Mouse (Mus musculus) R1 (cell line): ENCODE measurements at regions not wholly inside any gene's neighbourhood (a gene's known extent, or its start where the extent isn't known, plus 50 kb on each side); places are given as distances from the start of the nearest gene placed in this dataset.

Experiments used
- DNase-seq: peaks from one replicate; pipeline ENCODE4 v3.0.0-alpha.2; 2018; ENCODE audit warnings: low read depth, low spot score

- DNase-seq = peak; percentile 81
These were observed 239.4 kb upstream of the Marcks start for GRCm38 (mm10) chr10:37378002-37378702.

- no peak for DNase-seq
These were observed 238.7 kb upstream of the Marcks start for GRCm38 (mm10) chr10:37377258-37378001.

GRCm38 (mm10) chr10:37376172-37376571, 237.5 kb upstream of the Marcks start:
- DNase-seq = no peak

DNA sequence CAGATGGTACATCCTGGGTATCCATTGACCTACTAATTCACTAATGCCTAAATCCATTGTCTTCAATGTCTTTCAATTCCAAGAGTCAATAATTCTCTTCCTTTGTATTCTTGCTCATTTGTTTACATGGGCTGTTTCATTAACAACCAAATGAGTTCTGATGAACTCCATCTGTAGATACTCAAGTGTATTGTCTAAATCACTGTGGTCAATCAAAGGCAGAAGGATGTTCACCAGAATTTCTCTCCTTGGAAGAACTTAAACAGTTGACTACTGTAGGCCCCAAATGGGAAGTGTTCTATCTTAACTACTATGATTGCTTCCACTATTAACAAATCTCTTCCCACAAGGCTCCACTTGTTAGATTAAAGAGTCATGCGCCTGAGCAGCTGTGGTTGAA, 236.9 kb upstream of the Marcks start:
- DNase-seq = no peak

GRCm38 (mm10) chr10:37368997-37369679, 230.4 kb upstream of the Marcks start:
- DNase-seq = no peak

- DNase-seq = no peak
These were observed 229.1 kb upstream of the Marcks start for GRCm38 (mm10) chr10:37367796-37368195.

DNA sequence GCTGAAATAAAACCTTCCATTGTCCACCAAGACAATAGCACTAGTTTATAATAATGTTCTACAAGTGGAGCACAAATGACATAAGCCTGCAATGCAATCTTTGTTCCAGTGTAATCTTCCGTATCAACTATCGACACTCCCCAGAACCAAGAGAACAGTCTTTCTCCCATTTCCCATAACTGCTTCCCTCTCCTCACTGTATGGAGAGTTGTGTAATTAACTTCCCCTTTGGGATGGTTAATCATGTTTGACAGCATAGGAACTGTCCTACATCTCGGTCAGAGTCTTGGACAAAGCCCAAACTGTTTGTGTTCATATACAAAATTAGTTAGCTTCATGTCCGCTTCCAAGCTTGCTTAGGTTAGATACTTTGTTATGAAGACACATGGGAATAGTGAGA, 225.8 kb upstream of the Marcks start:
- no peak for DNase-seq

- no peak for DNase-seq
These were observed 222.3 kb upstream of the Marcks start for GRCm38 (mm10) chr10:37360985-37361384.

DNA sequence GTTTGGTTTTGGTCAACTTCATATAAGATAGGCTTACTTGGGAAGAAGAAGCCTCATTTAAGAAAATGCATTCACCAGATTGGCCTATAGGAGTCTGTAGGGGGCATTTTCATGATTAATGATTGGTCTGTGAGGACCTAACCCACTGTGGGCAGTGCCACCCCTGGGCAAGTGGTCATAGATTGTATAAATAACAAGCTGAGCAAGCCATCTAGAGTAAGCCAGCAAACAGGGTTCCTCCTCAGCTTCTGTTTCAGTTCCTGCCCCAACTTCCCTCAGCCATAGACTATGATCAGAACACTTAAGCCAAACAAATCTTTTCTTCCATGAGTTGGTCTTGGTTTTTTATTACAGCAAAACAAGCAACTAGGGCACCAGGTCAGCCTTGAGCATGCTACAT, 220.2 kb upstream of the Marcks start:
- DNase-seq = no peak

- DNase-seq = no peak
These were observed 219.6 kb upstream of the Marcks start for GRCm38 (mm10) chr10:37358334-37358733.

DNA sequence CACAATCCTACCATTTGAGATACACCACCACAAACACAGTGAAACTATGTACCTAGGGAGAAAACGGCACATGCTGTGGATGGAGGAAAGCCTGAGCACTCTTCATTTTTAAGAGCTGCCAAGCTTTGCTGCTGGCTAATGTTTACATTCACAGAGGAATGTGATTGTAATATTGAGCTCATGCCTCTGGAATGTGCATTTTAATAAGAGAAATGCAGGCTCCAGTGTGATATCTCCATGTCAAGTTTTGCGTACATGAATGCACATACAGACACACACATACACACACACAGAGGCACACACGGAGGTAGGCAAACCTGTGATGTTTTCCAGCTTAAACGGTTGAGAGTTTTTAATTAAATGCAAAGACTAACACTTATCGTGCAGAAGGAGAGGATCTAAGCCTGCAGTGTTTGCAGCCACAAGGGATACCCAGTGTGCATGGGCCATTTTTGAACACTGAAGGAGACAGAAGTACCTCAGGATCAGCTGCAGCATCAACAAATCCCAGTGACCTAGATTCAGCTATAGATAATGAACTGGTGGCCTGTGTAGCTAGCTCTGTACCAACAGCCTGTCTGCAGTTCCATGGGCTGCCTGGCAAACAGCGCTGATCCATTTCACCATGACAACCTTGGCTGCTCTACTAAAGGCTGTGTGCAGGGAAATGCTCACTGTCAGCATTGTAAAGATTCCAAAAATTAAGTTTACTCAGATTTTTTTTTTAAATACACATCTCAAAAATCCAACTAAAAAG, 218.8 kb upstream of the Marcks start:
- DNase-seq = no peak

- no peak for DNase-seq
These were observed 210.5 kb upstream of the Marcks start for GRCm38 (mm10) chr10:37349261-37349660.

GRCm38 (mm10) chr10:37348416-37348815, 209.7 kb upstream of the Marcks start:
- no peak for DNase-seq

DNA sequence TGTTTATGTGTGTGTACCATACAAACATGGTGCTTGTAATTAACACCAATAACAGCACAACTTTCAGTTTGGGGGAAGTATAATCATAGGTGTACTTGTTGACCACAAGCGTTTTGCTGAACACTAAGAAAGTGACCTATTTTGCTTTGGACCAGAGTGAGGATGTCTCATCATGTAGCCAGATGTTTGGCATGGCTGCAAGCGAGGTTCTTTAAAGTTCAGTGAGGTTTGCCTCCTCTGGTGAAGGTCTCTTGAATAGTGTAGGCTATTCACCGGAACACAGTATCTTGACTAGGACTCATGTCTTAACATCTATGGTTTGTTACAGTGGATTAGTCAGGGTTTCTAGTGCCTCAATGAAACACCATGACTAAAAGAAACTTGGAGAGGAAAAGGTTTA, 208.9 kb upstream of the Marcks start:
- no peak for DNase-seq

GRCm38 (mm10) chr10:37342675-37343074, 204.0 kb upstream of the Marcks start:
- no peak for DNase-seq

DNA sequence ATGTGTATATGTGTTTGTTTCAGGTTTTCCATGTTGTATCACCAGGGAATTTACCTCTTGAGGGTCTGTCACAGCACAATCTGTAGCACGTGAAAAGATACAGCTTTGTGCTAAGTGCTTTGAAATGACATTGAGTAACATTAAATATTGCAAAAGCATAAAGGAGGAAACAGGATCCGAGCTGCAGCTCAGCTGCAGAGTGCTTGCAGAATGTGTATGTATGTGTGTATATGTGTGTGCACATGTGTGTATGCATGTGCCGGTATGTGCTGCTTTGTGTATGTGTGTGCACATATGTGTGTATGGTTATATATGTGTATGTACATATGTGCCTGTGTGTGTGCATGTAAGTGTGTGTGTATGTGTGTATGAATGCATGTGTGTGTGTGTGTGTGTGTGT, 200.9 kb upstream of the Marcks start:
- DNase-seq = no peak

- no peak for DNase-seq
These were observed 199.6 kb upstream of the Marcks start for GRCm38 (mm10) chr10:37338073-37338912.

- DNase-seq = peak; percentile 69
These were observed 198.5 kb upstream of the Marcks start for GRCm38 (mm10) chr10:37337172-37337620.

GRCm38 (mm10) chr10:37335148-37335547, 196.4 kb upstream of the Marcks start:
- no peak for DNase-seq

DNA sequence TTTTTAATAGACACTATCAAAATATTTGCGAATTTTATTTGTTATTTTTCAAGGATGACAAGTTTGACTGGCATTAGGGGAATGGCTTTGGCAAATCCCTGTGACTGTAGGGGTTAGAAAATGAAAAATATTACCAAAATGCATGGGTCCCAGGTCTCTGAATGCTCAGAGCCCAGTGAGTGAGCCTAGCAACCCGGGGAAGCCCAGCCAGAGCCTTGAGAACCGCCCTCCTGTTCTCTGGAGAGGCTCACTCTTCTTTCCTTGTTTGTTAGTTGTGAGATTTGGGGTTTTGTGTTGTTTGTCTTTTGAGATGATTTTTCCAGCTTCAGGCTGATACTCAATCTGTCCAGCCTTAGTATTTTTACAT, 187.4 kb upstream of the Marcks start:
- DNase-seq = no peak
